20 mouse cellular contexts compared by ENCODE assay signal in genomic region chr3:65337835-65338464, GRCm38 (mm10). TPM values are rescaled to one million over a fixed set of nuclear protein-coding genes. Genes with fewer than 3 reads are reported as not detected.
A peak's percentile ranks its signal among the peaks of the same experiment; 100 is the strongest.
DNase-seq lines count a peak whose midpoint lies in the region; ATAC-seq lines count a peak whose summit lies in the region.
"Had no signal": no experiment of that assay in that cellular context is flagged by ENCODE, and none has a peak within 500 bp of the region (broad histone marks: within the 10 kb centered on the region; RNA-seq: fewer than 3 reads in every experiment).

No protein-coding gene starts in this region.

- WGBS in embryonic facial prominence, embryonic 13.5 days, result 66% methylated on average over 10 of the region's 10 CpGs
- WGBS in embryonic facial prominence, embryonic 10.5 days, result 85% methylated on average over 10 of the region's 10 CpGs
- WGBS in lung, embryonic 15.5 days, result 65% methylated on average over 10 of the region's 10 CpGs

- peaks cover 5% of the 10 kb centered on the region for H3K4me1 ChIP-seq in embryonic facial prominence, embryonic 13.5 days
- no peaks in the 10 kb centered on the region for H3K4me1 ChIP-seq in embryonic facial prominence, embryonic 10.5 days
- no peaks in the 10 kb centered on the region for H3K4me1 ChIP-seq in lung, embryonic 15.5 days
- H3K4me1 ChIP-seq: forebrain, embryonic 12.5 days; heart, embryonic 10.5 days; liver, embryonic 15.5 days had no signal

- H3K36me3 ChIP-seq in embryonic facial prominence, embryonic 13.5 days, result no peaks in the 10 kb centered on the region
- H3K36me3 ChIP-seq in embryonic facial prominence, embryonic 10.5 days (replicated peaks), result no peaks in the 10 kb centered on the region
- no peaks in the 10 kb centered on the region for H3K36me3 ChIP-seq in lung, embryonic 15.5 days
- H3K36me3 ChIP-seq: embryonic facial prominence, embryonic 12.5 days; forebrain, embryonic 12.5 days; heart, embryonic 10.5 days; liver, embryonic 15.5 days had no signal

- no peak overlapping the region for H3K9ac ChIP-seq in embryonic facial prominence, embryonic 13.5 days
- H3K9ac ChIP-seq in lung, embryonic 15.5 days, result no peak overlapping the region
- H3K9ac ChIP-seq: embryonic facial prominence, embryonic 12.5 days; forebrain, embryonic 12.5 days; liver, embryonic 15.5 days had no signal

- no peak overlapping the region for H3K4me3 ChIP-seq in embryonic facial prominence, embryonic 13.5 days
- no peak overlapping the region for H3K4me3 ChIP-seq in embryonic facial prominence, embryonic 10.5 days
- no peak overlapping the region for H3K4me3 ChIP-seq in lung, embryonic 15.5 days
- H3K4me3 ChIP-seq: embryonic facial prominence, embryonic 12.5 days; forebrain, embryonic 12.5 days; heart, embryonic 10.5 days; liver, embryonic 15.5 days had no signal

- no peak overlapping the region for H3K27ac ChIP-seq in embryonic facial prominence, embryonic 13.5 days
- no peak overlapping the region for H3K27ac ChIP-seq in embryonic facial prominence, embryonic 10.5 days (replicated peaks)
- H3K27ac ChIP-seq in lung, embryonic 15.5 days, result no peak overlapping the region
- H3K27ac ChIP-seq: embryonic facial prominence, embryonic 12.5 days; forebrain, embryonic 12.5 days; heart, embryonic 10.5 days; liver, embryonic 15.5 days had no signal

- H3K27me3 ChIP-seq in embryonic facial prominence, embryonic 13.5 days, result no peaks in the 10 kb centered on the region
- H3K27me3 ChIP-seq in embryonic facial prominence, embryonic 10.5 days (replicated peaks; ENCODE audit: low read depth, poor library complexity, severe bottlenecking), result no peaks in the 10 kb centered on the region
- H3K27me3 ChIP-seq in lung, embryonic 15.5 days, result no peaks in the 10 kb centered on the region
- H3K27me3 ChIP-seq: embryonic facial prominence, embryonic 12.5 days; forebrain, embryonic 12.5 days; liver, embryonic 15.5 days had no signal

- ATAC-seq in embryonic facial prominence, embryonic 13.5 days (ENCODE audit: insufficient number of reproducible peaks, insufficient read depth, low FRiP score, low TSS enrichment, low read depth), result no peak
- ATAC-seq in lung, embryonic 15.5 days (ENCODE audit: borderline replicate concordance, extremely low read depth, low FRiP score, low TSS enrichment), result 0 out of 2 replicates have a peak, but pooled peaks have one; percentile 19
- ATAC-seq in erythroid progenitor cell, adult 5-6 weeks (replicated peaks; ENCODE audit: low FRiP score, poor library complexity, severe bottlenecking), result no peak
- ATAC-seq: hindbrain, embryonic 16.5 days; midbrain, embryonic 16.5 days had no signal

- no peaks in the 10 kb centered on the region for H3K9me3 ChIP-seq in embryonic facial prominence, embryonic 13.5 days
- H3K9me3 ChIP-seq in embryonic facial prominence, embryonic 10.5 days, result no peaks in the 10 kb centered on the region
- H3K9me3 ChIP-seq in lung, embryonic 15.5 days, result no peaks in the 10 kb centered on the region
- H3K9me3 ChIP-seq: embryonic facial prominence, embryonic 12.5 days; forebrain, embryonic 12.5 days; heart, embryonic 10.5 days; liver, embryonic 15.5 days had no signal

- DNase-seq in embryonic facial prominence, embryonic 10.5 days (ENCODE audit: low spot score), result no peak
- DNase-seq in lung, postnatal 36 days, result no peak
- DNase-seq in gastrocnemius, postnatal 10 days, result peak; percentile 24
- peak; percentile 56 for DNase-seq in mesoderm, embryonic 11.5 days (ENCODE audit: low read depth, low spot score)
- no peak for DNase-seq in cerebellum, postnatal 25 days
- DNase-seq: adrenal gland, postnatal 14 days; cerebellum, adult 9-10 months; heart, postnatal 14 days; kidney, postnatal 4 days; retina, postnatal 1 day; thymus, postnatal 4 days had no signal

- H3K4me2 ChIP-seq in embryonic facial prominence, embryonic 13.5 days, result 0 out of 2 replicates have a peak overlapping the region, but pooled peaks have one; percentile 5
- no peak overlapping the region for H3K4me2 ChIP-seq in lung, embryonic 15.5 days
- H3K4me2 ChIP-seq: embryonic facial prominence, embryonic 12.5 days; forebrain, embryonic 12.5 days; liver, embryonic 15.5 days had no signal

RNA-seq across cellular contexts. Expression of gene Ssr3, which starts 54.5 kb away (rescaled TPM):
- 249 and 254 TPM in 2 replicates for polyA plus RNA-seq in embryonic facial prominence, embryonic 13.5 days (2015; fragmentation: Nextera tagmentation; extraction: Ambion mirVana)
- 226 and 227 TPM in 2 replicates for polyA plus RNA-seq in embryonic facial prominence, embryonic 10.5 days (2016; fragmentation: Nextera tagmentation; extraction: Ambion mirVana)
- polyA plus RNA-seq in lung, embryonic 15.5 days (2015; fragmentation: Nextera tagmentation; extraction: Ambion mirVana), result 311 and 314 TPM in 2 replicates
- 100 to 1,000 TPM; 194 to 210 TPM for total RNA-seq in gastrocnemius, postnatal 10 days (2021)
- total RNA-seq in erythroid progenitor cell, adult 5-6 weeks (2015; ENCODE audit: low replicate concordance), result 114 and 117 TPM in 2 replicates
- total RNA-seq in erythroid progenitor cell, adult 5-6 weeks (2017; ENCODE audit: low replicate concordance), result 91.3 and 96.0 TPM in 2 replicates

Comparison
In these comparisons a context has a peak if more than half of its experiments do, and no peak if none do; other contexts are left out.
1. DNase-seq: peak in gastrocnemius, postnatal 10 days (single experiment) and mesoderm, embryonic 11.5 days (single experiment); none in embryonic facial prominence, embryonic 10.5 days (single experiment), lung, postnatal 36 days (single experiment) and cerebellum, postnatal 25 days (0 of 2).